Mouse (Mus musculus) cerebellum, postnatal 36 days (tissue): ENCODE results near the gene Vmn1r60.
"Not testable (repeated sequence)": the region's sequence is repeated elsewhere in the genome, so short reads cannot be mapped to it uniquely, and the experiment has no call there.

Experiments
- DNase-seq, 2 experiments: peaks; one replicate each; pipeline ENCODE4 v3.0.0; 2021 to 2022; ENCODE audit warnings: mixed read lengths in 2 of 2

Gene Vmn1r60

DNA sequence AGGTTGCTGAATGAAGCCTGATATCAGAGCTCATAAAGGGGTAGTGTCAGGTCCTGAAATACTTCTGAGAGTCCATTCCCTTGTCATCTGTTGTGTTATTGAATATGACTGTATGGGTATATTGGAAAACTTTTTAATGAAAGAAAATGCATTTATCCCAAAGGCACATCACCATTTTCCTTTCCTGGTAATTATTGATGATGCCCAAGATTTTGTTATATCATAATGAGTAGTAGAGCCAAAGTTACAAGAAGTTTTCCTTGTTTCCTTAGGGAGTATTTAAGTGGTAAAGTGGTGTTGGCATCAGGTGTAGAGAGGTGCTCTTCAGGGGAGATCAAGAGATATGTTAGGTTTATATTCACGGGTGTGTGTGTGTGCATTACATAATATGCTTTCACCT lies at the start of gene Vmn1r60:
TSS of gene Vmn1r60 (minus strand) at position 101 of the 400 bp plus-strand sequence.
- not testable (repeated sequence) for DNase-seq

DNA sequence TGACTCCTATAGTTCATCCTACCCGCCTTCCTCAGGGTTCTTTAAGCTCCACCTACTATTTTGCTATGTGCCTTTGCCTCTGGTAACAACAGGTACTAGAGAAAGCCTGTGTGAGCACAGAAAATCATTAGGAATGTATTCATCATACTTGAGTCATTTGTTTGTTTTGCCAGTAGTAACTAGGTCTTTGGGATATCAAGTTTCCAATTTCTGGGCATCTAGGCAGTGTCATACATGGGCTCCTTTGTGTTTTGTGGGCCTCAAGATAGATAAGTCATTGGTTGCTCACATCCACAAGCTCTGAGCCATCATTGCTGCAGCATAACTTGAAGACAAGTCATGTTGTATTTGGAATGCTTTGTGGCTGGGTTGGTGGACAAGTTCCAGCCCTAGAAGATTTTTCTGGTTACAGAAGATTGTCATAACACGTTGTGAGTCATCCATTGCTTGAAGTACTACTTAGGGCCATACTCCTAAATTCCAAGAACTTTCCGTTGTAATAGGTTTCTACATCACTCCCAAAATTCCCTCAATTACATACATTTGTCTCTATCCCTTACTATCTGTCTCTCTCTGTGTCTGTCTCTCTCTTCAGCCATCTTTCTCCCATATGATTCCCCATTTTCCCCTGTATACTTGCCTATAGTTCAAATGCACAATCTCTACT lies 6.2 kb downstream of the Vmn1r60 start:
- not testable (repeated sequence) for DNase-seq

- not testable (repeated sequence) for DNase-seq
Observed at GRCm38 (mm10) chr7:5493856-5494255, 53.3 kb downstream of the Vmn1r60 start, which contains the start of gene Vmn2r28. TSS of gene Vmn2r28 (minus strand) at chr7:5493956.
